Mouse (Mus musculus) hindbrain, embryonic 15.5 days (tissue): ENCODE data around the gene N4bp2l2. TPM values are rescaled to one million over a fixed set of nuclear protein-coding genes. Genes with fewer than 3 reads are reported as not detected.
A peak's percentile ranks its signal among the peaks of the same experiment; 100 is the strongest.

Source experiments
- ATAC-seq: fragments of 200-750 bp; cut with Nextera tagmentation; 2 replicates; pipeline ENCODE4 v1.8.0; 2017; ENCODE audit warnings: low read depth, moderate number of reproducible peaks, moderate TSS enrichment; ENCODE audit not compliant: low FRiP score
- H3K27ac ChIP-seq: fragments of 300-500 bp; sonication (generic); replicated peaks from 2 replicates; pipeline ENCODE4 v1.5.1; 2015; ENCODE audit warnings: mild to moderate bottlenecking, inconsistent platforms
- H3K27me3 ChIP-seq: fragments of 300-500 bp; sonication (generic); 2 replicates; pipeline ENCODE4 v1.6.1; 2015; ENCODE audit warnings: control low read depth, inconsistent platforms
- H3K36me3 ChIP-seq: fragments of 300-500 bp; sonication (generic); 2 replicates; pipeline ENCODE4 v1.6.1; 2015; ENCODE audit warnings: control low read depth, inconsistent platforms
- H3K4me1 ChIP-seq: fragments of 300-500 bp; sonication (generic); replicated peaks from 2 replicates; pipeline ENCODE4 v1.6.1; 2015; ENCODE audit warnings: control low read depth, inconsistent platforms
- H3K4me2 ChIP-seq: fragments of 300-500 bp; sonication (generic); 2 replicates; pipeline ENCODE4 v1.6.1; 2015; ENCODE audit warnings: moderate library complexity, mild to moderate bottlenecking, inconsistent platforms
- H3K4me3 ChIP-seq: fragments of 300-500 bp; sonication (generic); 2 replicates; pipeline ENCODE4 v1.5.1; 2015; ENCODE audit warnings: mild to moderate bottlenecking, inconsistent platforms
- H3K9ac ChIP-seq: fragments of 300-500 bp; sonication (generic); 2 replicates; pipeline ENCODE4 v1.6.1; 2015; ENCODE audit warnings: inconsistent platforms
- H3K9me3 ChIP-seq: fragments of 300-500 bp; sonication (generic); 2 replicates; pipeline ENCODE4 v1.6.1; 2016; ENCODE audit warnings: control low read depth, inconsistent platforms
- WGBS: fragments of 180-500 bp; shearing (Covaris S2); methylation state at CpG from one replicate; pipeline ENCODE4 v1.1.7; 2015; 5-methylcytosine and 5-hydroxymethylcytosine counted together
- polyA plus RNA-seq: library from polyadenylated mRNA; unstranded; fragments of >200 nt; fragmentation: Nextera tagmentation; extraction: Ambion mirVana; gene quantifications from 2 replicates; pipeline ENCODE4 v1.2.1, GENCODE M21; 2015

Gene N4bp2l2
- polyA plus RNA-seq, 1 experiment from 2014 or later, result 30.4 TPM

DNA sequence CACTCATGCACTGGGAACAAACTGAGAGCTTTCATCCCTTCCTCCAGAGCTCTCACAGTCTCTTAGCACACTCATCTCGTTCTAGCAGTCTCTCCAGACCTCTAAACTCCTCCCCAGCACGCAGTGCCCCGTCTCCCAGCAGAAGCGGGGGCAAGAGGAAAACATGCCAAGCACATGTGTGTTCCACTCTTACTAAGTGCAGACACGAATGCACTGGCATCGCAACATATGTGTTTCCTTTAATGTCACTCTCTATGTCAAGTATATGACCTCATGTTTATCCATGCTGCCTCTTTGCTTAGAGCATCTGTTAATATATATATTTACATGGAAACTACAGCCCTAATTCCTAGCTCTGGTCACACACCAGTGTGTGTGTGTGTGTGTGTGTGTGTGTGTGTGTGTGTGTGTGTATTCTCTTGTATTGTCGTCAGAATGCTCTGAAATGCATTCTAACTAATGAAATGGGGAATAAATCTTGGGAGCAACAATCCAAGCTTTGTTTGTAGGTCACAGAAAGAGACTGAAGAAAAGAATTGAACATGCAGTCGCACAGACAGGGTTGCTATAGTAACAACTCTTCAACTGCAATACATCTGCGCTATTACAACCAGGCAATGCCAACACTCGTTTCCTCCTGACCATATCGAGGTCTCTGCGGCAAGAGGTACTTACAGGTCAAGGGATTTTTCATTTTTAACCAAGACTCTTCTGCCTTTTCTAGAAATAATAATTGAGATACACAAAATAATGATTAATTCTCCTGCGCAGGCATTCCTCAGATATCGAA lies 64.3 kb downstream of the N4bp2l2 start:
- peak; percentile 71; the same call in 1 of the 2 replicates for ATAC-seq
- Histone ChIP-seq H3K9ac (no peak overlapping the region), H3K27ac (peak overlapping the region; percentile 67), H3K4me3 (no peak overlapping the region), H3K27me3 (peaks cover under 1% of the 10 kb centered on the region; the same call in 1 of the 2 replicates), H3K4me2 (no peak overlapping the region), H3K4me1 (peaks cover 7% of the 10 kb centered on the region), H3K36me3 (no peaks in the 10 kb centered on the region), H3K9me3 (no peaks in the 10 kb centered on the region)
- 55% methylated on average over 14 of the region's 14 CpGs for WGBS

GRCm38 (mm10) chr5:150600554-150601440 lies 65.2 kb downstream of the N4bp2l2 start:
- peaks cover 7% of the 10 kb centered on the region for H3K4me1 ChIP-seq
- H3K36me3 ChIP-seq, result no peaks in the 10 kb centered on the region
- H3K9ac ChIP-seq, result no peak overlapping the region
- no peak overlapping the region for H3K4me2 ChIP-seq
- 73% methylated on average over 20 of the region's 20 CpGs for WGBS
- H3K27me3 ChIP-seq, result peaks cover 7% of the 10 kb centered on the region
- H3K9me3 ChIP-seq, result no peaks in the 10 kb centered on the region
- ATAC-seq, result no peak
- H3K27ac ChIP-seq, result peak overlapping the region; percentile 67
- no peak overlapping the region for H3K4me3 ChIP-seq

DNA sequence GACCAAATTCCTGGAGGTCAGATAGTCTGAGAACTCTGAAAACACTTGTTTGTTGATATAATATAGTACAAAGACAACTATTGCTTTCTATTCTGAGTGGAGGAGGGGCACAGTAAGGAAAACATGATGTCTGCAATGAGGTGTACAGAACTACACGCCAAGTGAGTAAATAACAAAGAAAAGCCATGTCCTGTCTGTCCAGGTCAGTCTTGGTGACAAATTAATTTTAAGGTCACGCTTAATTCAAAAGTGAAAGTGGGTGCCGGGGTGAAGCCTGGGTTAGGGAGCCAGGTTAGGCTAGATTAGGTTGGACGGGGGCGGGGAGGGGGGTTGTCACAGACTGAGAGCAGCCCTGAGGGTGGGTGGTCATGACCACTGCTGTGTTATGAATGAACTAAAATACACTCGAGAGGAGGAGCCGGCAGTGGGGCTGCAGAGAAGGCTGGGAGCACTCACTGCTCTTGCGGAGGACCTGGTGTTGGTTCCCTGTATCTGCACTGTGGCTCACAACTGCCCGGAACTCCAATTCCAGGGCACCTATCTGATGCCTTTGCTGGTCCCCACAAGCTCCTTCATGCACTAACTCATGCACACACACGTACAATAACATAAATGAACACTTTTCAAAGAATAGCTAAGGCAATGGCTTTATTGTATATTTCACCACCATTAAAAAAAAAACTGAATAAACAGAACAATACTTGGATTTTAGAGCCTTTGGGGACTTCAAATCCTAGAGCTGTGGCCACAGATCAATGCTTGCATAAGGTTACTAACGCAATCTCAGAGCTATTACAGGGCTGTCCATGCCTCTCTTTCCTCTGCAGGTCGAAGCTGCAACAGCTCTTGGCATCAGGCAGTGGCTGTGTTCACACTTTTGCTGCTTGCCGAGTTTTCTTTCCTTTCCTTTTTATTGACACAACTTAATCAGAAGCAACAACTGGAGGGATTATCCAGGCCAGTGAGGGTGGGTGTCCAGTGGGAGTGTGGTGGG lies 66.4 kb downstream of the N4bp2l2 start:
- H3K9me3 ChIP-seq, result no peaks in the 10 kb centered on the region
- H3K4me2 ChIP-seq, result no peak overlapping the region
- H3K9ac ChIP-seq, result no peak overlapping the region
- ATAC-seq, result no peak
- WGBS, result 65% methylated on average over 13 of the region's 13 CpGs
- peaks cover 10% of the 10 kb centered on the region for H3K27me3 ChIP-seq
- peaks cover 13% of the 10 kb centered on the region for H3K4me1 ChIP-seq
- H3K4me3 ChIP-seq, result no peak overlapping the region
- H3K36me3 ChIP-seq, result no peaks in the 10 kb centered on the region
- no peak overlapping the region for H3K27ac ChIP-seq

DNA sequence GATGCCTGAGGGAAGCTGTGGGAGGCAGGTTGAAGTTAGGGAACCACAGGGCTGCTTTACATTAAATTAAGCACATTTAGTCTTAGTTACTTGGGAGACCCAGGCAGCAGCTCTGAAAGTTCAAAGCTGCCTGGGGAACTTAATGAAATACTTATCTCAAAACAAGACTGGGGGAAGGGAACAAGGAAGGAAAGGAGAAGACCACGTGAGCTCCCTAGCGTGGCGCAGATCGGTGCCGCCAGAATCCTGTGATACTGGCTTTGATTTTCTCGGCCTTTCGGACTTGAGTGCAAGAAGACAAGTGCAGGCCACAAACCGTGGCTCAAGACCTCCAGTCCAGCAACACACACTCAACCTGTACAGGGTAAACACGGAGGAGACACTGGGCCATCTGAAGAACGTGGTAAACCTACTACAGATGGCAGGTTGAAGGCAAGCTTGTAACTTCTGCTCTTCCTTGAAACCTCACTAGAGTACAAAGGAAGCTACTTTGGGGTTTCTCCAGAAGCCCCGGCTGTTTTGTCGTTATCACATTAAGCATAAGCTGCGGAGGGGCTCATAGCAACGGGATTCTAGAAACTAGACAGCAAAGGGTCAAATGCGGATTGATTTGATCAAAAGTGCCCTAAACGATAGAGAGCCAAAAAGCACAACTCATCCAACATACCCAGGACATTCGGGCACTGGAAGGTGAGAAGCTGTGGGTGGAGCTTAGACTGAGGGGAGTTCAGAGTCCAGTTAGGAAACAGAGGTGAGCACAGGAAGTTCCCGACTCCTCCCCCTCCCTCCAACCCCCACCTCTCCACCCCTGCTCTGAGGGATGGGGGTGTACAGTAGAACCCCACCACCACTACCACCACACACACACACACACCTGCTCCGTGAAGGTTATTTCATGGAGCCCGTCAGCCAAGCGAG lies 67.5 kb downstream of the N4bp2l2 start:
- Histone ChIP-seq H3K36me3 (no peaks in the 10 kb centered on the region), H3K4me3 (no peak overlapping the region), H3K9me3 (no peaks in the 10 kb centered on the region), H3K9ac (no peak overlapping the region), H3K4me1 (peaks cover 15% of the 10 kb centered on the region), H3K27ac (no peak overlapping the region), H3K4me2 (no peak overlapping the region), H3K27me3 (peaks cover 10% of the 10 kb centered on the region)
- 74% methylated on average over 21 of the region's 21 CpGs for WGBS
- ATAC-seq, result no peak

- Histone ChIP-seq H3K9ac (no peak within 1 kb of the TSS), H3K4me2 (no peak within 1 kb of the TSS), H3K27ac (no peak within 1 kb of the TSS), H3K27me3 (peaks cover 11% of the 10 kb centered on the region), H3K36me3 (no peaks in the 10 kb centered on the region), H3K9me3 (no peaks in the 10 kb centered on the region), H3K4me1 (peaks cover 23% of the 10 kb centered on the region), H3K4me3 (no peak within 1 kb of the TSS)
- ATAC-seq, result no peak
- WGBS, result 89% methylated on average over 7 of the region's 7 CpGs
Measured at GRCm38 (mm10) chr5:150597088-150597487, 68.9 kb downstream of the N4bp2l2 start, which contains the start of gene N4bp2l1. TSS of gene N4bp2l1 (minus strand) at chr5:150597188.

DNA sequence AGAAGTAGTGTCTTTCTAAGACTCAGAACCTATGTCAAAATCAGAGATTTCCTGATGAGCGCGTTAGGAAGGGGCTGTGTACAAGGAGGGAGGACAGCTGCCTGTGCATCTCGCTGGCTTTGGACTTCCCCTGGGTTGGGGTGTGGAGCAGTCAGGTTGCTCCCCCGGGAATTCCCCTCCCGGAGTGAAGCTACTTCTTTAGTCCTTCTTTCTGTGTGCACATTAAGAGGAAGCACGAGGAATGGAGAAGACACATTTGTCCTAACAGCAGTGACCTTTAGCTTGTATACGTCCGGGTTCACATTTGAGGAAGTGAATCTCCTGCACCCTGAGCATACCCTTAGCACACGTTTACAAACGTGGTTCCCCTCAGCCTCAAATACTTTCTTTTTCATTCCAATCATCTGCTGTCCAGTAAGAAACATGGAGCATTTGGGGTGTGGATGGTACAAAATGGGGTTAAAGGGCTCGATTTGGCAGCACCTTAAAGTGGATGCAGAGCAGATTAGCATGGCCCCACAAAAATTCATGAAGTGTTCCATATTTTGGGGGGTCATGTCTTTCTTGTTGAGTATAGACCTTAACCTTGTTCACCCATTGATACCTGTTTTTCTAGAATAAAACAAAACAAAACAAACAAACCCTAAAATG lies 70.5 kb downstream of the N4bp2l2 start:
- H3K36me3 ChIP-seq, result no peaks in the 10 kb centered on the region; the same call in 1 of the 2 replicates
- H3K4me2 ChIP-seq, result peak overlapping the region; percentile 92
- H3K4me3 ChIP-seq, result no peak overlapping the region
- 55% methylated on average over 11 of the region's 11 CpGs for WGBS
- no peak overlapping the region for H3K27ac ChIP-seq
- no peaks in the 10 kb centered on the region for H3K9me3 ChIP-seq
- H3K27me3 ChIP-seq, result peaks cover 14% of the 10 kb centered on the region
- H3K4me1 ChIP-seq, result peaks cover 16% of the 10 kb centered on the region
- ATAC-seq, result no peak
- H3K9ac ChIP-seq, result no peak overlapping the region

DNA sequence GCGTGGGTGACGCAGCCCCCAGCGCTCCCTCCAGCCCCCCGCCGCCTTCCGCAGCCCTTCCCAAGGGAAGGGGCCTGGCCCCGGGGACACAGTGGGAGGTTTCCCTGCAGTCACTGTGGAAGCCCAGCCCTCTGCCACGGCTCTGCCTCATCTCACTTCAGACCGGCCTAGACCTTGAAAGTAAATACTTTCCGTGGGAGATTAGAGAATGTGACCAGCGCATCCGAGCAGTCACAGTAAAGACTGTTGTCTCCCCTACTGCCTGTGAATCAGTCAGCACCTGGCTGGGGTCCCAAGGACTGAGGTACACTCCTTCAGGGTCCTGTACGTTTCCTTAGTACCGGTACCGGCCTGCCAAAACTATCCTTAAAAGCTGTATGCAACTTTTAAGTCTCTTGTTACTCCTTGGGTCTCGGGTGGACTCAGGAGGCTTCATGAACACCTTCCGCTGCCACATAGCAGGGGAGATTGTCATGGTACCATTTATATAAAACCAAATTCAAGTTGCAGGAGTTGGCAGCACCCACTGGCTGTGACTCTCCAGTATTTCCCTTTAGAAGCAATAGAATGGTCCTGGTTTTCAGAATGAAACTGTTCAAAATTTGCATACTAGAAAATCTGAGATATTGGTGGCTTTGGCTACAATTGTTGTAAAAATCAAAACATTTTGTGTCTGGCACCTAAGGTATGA lies 71.2 kb downstream of the N4bp2l2 start:
- H3K4me3 ChIP-seq, result peak overlapping the region; percentile 90
- H3K27me3 ChIP-seq, result peaks cover 14% of the 10 kb centered on the region
- ATAC-seq, result peak; percentile 70; the same call in 1 of the 2 replicates
- H3K27ac ChIP-seq, result peak overlapping the region; percentile 77
- peaks cover 16% of the 10 kb centered on the region for H3K4me1 ChIP-seq
- peak overlapping the region; percentile 92 for H3K4me2 ChIP-seq
- peak overlapping the region; percentile 80 for H3K9ac ChIP-seq
- no peaks in the 10 kb centered on the region; the same call in 1 of the 2 replicates for H3K36me3 ChIP-seq
- WGBS, result 7% methylated on average over 17 of the region's 17 CpGs
- no peaks in the 10 kb centered on the region for H3K9me3 ChIP-seq

GRCm38 (mm10) chr5:150593756-150594648 lies 72.0 kb downstream of the N4bp2l2 start:
- H3K27ac ChIP-seq, result peak overlapping the region; percentile 77
- no peaks in the 10 kb centered on the region for H3K9me3 ChIP-seq
- H3K4me1 ChIP-seq, result peaks cover 16% of the 10 kb centered on the region
- peak overlapping the region; percentile 80 for H3K9ac ChIP-seq
- ATAC-seq, result peak; percentile 87
- H3K27me3 ChIP-seq, result peaks cover 14% of the 10 kb centered on the region
- no peaks in the 10 kb centered on the region; the same call in 1 of the 2 replicates for H3K36me3 ChIP-seq
- under 1% methylated on average over 95 of the region's 102 CpGs for WGBS
- peak overlapping the region; percentile 92 for H3K4me2 ChIP-seq
- H3K4me3 ChIP-seq, result peak overlapping the region; percentile 90
